21 mouse cellular contexts compared by ENCODE assay signal in genomic region chr9:84673327-84673726, GRCm38 (mm10).
DNase-seq lines count a peak whose midpoint lies in the region; ATAC-seq lines count a peak whose summit lies in the region.
"Had no signal": no experiment of that assay in that cellular context is flagged by ENCODE, and none has a peak within 500 bp of the region (broad histone marks: within the 10 kb centered on the region; RNA-seq: fewer than 3 reads in every experiment).

No protein-coding gene starts in this region.

- H3K9me3 ChIP-seq in heart, embryonic 12.5 days (replicated peaks): no peaks in the 10 kb centered on the region
- H3K9me3 ChIP-seq: embryonic facial prominence, embryonic 13.5 days; forebrain, embryonic 12.5 days; heart, embryonic 10.5 days; hindbrain, embryonic 15.5 days; limb, embryonic 12.5 days; neural tube, embryonic 15.5 days had no signal

- H3K27me3 ChIP-seq in heart, embryonic 12.5 days (replicated peaks): no peaks in the 10 kb centered on the region
- H3K27me3 ChIP-seq: embryonic facial prominence, embryonic 13.5 days; forebrain, embryonic 12.5 days; hindbrain, embryonic 15.5 days; limb, embryonic 12.5 days; neural tube, embryonic 15.5 days had no signal

- peak; percentile 2 for DNase-seq in heart, postnatal 10 days
- peak; percentile 4 for DNase-seq in layer of hippocampus, adult 9-11 months
- no peak for DNase-seq in layer of hippocampus, postnatal 10 days (ENCODE audit: low spot score in 2 of 2)
- peak; percentile 31 for DNase-seq in brain, adult 2 months (ENCODE audit: low read depth, low spot score)
- peak; percentile 26 for DNase-seq in gonadal fat pad, adult 2 months (ENCODE audit: low read depth)
- no peak for DNase-seq in adrenal gland, postnatal 10 days
- DNase-seq: gastrocnemius, postnatal 36 days; midbrain, embryonic 14.5 days; retina, postnatal 1 day; right cerebral cortex, postnatal 4 days; thymus, postnatal 36 days had no signal

- WGBS in heart, embryonic 12.5 days: 48% methylated on average over 3 of the region's 3 CpGs

- H3K4me1 ChIP-seq in heart, embryonic 12.5 days (replicated peaks): no peaks in the 10 kb centered on the region
- H3K4me1 ChIP-seq: forebrain, embryonic 12.5 days; heart, embryonic 10.5 days; hindbrain, embryonic 15.5 days; limb, embryonic 12.5 days; neural tube, embryonic 15.5 days had no signal

- no peak for ATAC-seq in heart, embryonic 12.5 days (ENCODE audit: insufficient number of reproducible peaks, low FRiP score)
- ATAC-seq: intestine, postnatal 0 days had no signal

- H3K9ac ChIP-seq in heart, embryonic 12.5 days: no peak overlapping the region
- H3K9ac ChIP-seq: embryonic facial prominence, embryonic 13.5 days; forebrain, embryonic 12.5 days; hindbrain, embryonic 15.5 days; limb, embryonic 12.5 days; liver, embryonic 14.5 days; neural tube, embryonic 15.5 days had no signal

- no peak overlapping the region for H3K4me2 ChIP-seq in heart, embryonic 12.5 days
- H3K4me2 ChIP-seq: embryonic facial prominence, embryonic 13.5 days; forebrain, embryonic 12.5 days; hindbrain, embryonic 15.5 days; limb, embryonic 12.5 days; neural tube, embryonic 15.5 days had no signal

- intact Hi-C loops in heart, postnatal 10 days (cut with DNase I): no loop called here

- H3K4me3 ChIP-seq in heart, embryonic 12.5 days: no peak overlapping the region
- H3K4me3 ChIP-seq: embryonic facial prominence, embryonic 13.5 days; forebrain, embryonic 12.5 days; heart, embryonic 10.5 days; hindbrain, embryonic 15.5 days; limb, embryonic 12.5 days; myocyte; neural tube, embryonic 15.5 days had no signal

- H3K36me3 ChIP-seq in heart, embryonic 12.5 days: no peaks in the 10 kb centered on the region
- H3K36me3 ChIP-seq: embryonic facial prominence, embryonic 13.5 days; forebrain, embryonic 12.5 days; heart, embryonic 10.5 days; hindbrain, embryonic 15.5 days; limb, embryonic 12.5 days; neural tube, embryonic 15.5 days had no signal

- no peak overlapping the region for H3K27ac ChIP-seq in heart, embryonic 12.5 days (ENCODE audit: poor library complexity, severe bottlenecking)
- H3K27ac ChIP-seq: embryonic facial prominence, embryonic 13.5 days; forebrain, embryonic 12.5 days; heart, embryonic 10.5 days; hindbrain, embryonic 15.5 days; limb, embryonic 12.5 days; liver, embryonic 14.5 days; neural tube, embryonic 15.5 days had no signal

Comparison
In these comparisons a context has a peak if more than half of its experiments do, and no peak if none do; other contexts are left out.
1. DNase-seq: peak in heart, postnatal 10 days (2 of 2), layer of hippocampus, adult 9-11 months (single experiment), brain, adult 2 months (single experiment) and gonadal fat pad, adult 2 months (single experiment); none in layer of hippocampus, postnatal 10 days (0 of 2) and adrenal gland, postnatal 10 days (single experiment).